Mouse (Mus musculus): ENCODE measurements around the gene Rtca.

- TF ChIP-seq POLR2A (IDR thresholded peaks at IDR 0.05; ENCODE audit: borderline replicate concordance, extremely low read depth, insufficient read depth, insufficient read length, poor library complexity, severe bottlenecking) (no peak), CTCF (IDR thresholded peaks at IDR 0.05; ENCODE audit: borderline replicate concordance, extremely low read depth, insufficient read depth, insufficient read length) (no peak)
Measured at GRCm38 (mm10) chr3:116464318-116464717, 43.7 kb downstream of the Rtca start.
